Mouse (Mus musculus) forebrain, embryonic 14.5 days (tissue): ENCODE data around the gene Ctrc. TPM values are rescaled to one million over a fixed set of nuclear protein-coding genes. Genes with fewer than 3 reads are reported as not detected.

Source experiments
- ATAC-seq: fragments of 200-750 bp; cut with Nextera tagmentation; 2 replicates; pipeline ENCODE4 v1.8.0; 2017; ENCODE audit warnings: mild to moderate bottlenecking, moderate library complexity
- DNase-seq: peaks from one replicate; pipeline ENCODE4 v3.0.0-alpha.2; 2015; ENCODE audit warnings: low spot score
- H3K27ac ChIP-seq: fragments of 300-500 bp; sonication (generic); 2 replicates; pipeline ENCODE4 v1.5.1; 2014; ENCODE audit warnings: low read depth, mild to moderate bottlenecking, control low read depth, low read length, moderate library complexity
- H3K27me3 ChIP-seq: fragments of 300-500 bp; sonication (generic); replicated peaks from 2 replicates; pipeline ENCODE4 v1.6.1; 2014; ENCODE audit warnings: low read length, control low read depth, mixed read lengths; ENCODE audit not compliant: control insufficient read depth, insufficient read depth
- H3K36me3 ChIP-seq: fragments of 300-500 bp; sonication (generic); 2 replicates; pipeline ENCODE4 v1.6.1; 2014; ENCODE audit warnings: low read length, control low read depth; ENCODE audit not compliant: control insufficient read depth, insufficient read depth
- H3K4me1 ChIP-seq: fragments of 300-500 bp; sonication (generic); 2 replicates; pipeline ENCODE4 v1.6.1; 2014; ENCODE audit warnings: antibody characterized with exemption, low read length, control low read depth; ENCODE audit not compliant: control insufficient read depth, insufficient read depth
- H3K4me2 ChIP-seq: fragments of 300-500 bp; sonication (generic); 2 replicates; pipeline ENCODE4 v1.6.1; 2014; ENCODE audit warnings: mild to moderate bottlenecking, control low read depth, low read length
- H3K4me3 ChIP-seq: fragments of 300-500 bp; sonication (generic); 2 replicates; pipeline ENCODE4 v1.5.1; 2014; ENCODE audit warnings: low read depth, low read length, control low read depth
- H3K9ac ChIP-seq: fragments of 300-500 bp; sonication (generic); 2 replicates; pipeline ENCODE4 v1.6.1; 2014; ENCODE audit warnings: mild to moderate bottlenecking, low read length, control low read depth, moderate library complexity
- H3K9me3 ChIP-seq: fragments of 300-500 bp; sonication (generic); replicated peaks from 2 replicates; pipeline ENCODE4 v1.6.1; 2016; ENCODE audit warnings: low read length, control low read depth, mixed read lengths; ENCODE audit not compliant: control insufficient read depth
- WGBS: fragments of 180-500 bp; shearing (Covaris S2); extraction: QIAGEN DNeasy Blood & Tissue Kit; methylation state at CpG from one replicate; pipeline ENCODE4 v1.1.7; 2014; 5-methylcytosine and 5-hydroxymethylcytosine counted together
- polyA plus RNA-seq: library from polyadenylated mRNA; unstranded; fragments of >200 nt; fragmentation: Nextera tagmentation; extraction: Ambion mirVana; gene quantifications from 2 replicates; pipeline ENCODE4 v1.2.1, GENCODE M21; 2014

Gene Ctrc
- polyA plus RNA-seq, 1 experiment from 2014 or later: not detected

GRCm38 (mm10) chr4:141879074-141879473 lies 32.9 kb upstream of the Ctrc start:
- no peaks in the 10 kb centered on the region for H3K36me3 ChIP-seq

GRCm38 (mm10) chr4:141878621-141879020 lies 32.5 kb upstream of the Ctrc start:
- Histone ChIP-seq H3K9ac (no peak overlapping the region), H3K9me3 (no peaks in the 10 kb centered on the region), H3K36me3 (no peaks in the 10 kb centered on the region), H3K4me3 (no peak overlapping the region), H3K4me2 (no peak overlapping the region), H3K27me3 (no peaks in the 10 kb centered on the region), H3K27ac (no peak overlapping the region), H3K4me1 (peaks cover 11% of the 10 kb centered on the region)
- ATAC-seq (no peak), DNase-seq (no peak)
- WGBS: 77% methylated on average over 7 of the region's 7 CpGs

More at GRCm38 (mm10) chr4:141879074-141879473, 32.9 kb upstream of the Ctrc start:
- no peak for DNase-seq
- Histone ChIP-seq H3K27ac (no peak overlapping the region), H3K9me3 (no peaks in the 10 kb centered on the region), H3K4me1 (peaks cover 6% of the 10 kb centered on the region), H3K27me3 (no peaks in the 10 kb centered on the region), H3K4me3 (no peak overlapping the region), H3K4me2 (no peak overlapping the region), H3K9ac (no peak overlapping the region)
- no peak for ATAC-seq
- 81% methylated on average over 4 of the region's 4 CpGs for WGBS

- Histone ChIP-seq H3K27me3 (no peaks in the 10 kb centered on the region), H3K9ac (peak overlapping the region; percentile 83), H3K4me1 (peaks cover 34% of the 10 kb centered on the region), H3K4me3 (peak overlapping the region; percentile 75), H3K27ac (peak overlapping the region; percentile 33; the same call in 1 of the 2 replicates), H3K36me3 (no peaks in the 10 kb centered on the region), H3K9me3 (no peaks in the 10 kb centered on the region), H3K4me2 (peak overlapping the region; percentile 97)
- DNase-seq (no peak), ATAC-seq (no peak; the same call in 1 of the 2 replicates)
- WGBS: 16% methylated on average over 8 of the region's 8 CpGs
Observed at GRCm38 (mm10) chr4:141875481-141876108, 29.4 kb upstream of the Ctrc start.

GRCm38 (mm10) chr4:141874601-141875460 lies 28.7 kb upstream of the Ctrc start, which contains the start of gene Efhd2:
Gene Efhd2, minus strand, starts transcription at chr4:141874920.
- peaks cover 41% of the 10 kb centered on the region for H3K4me1 ChIP-seq
- peak within 1 kb of the TSS; percentile 83 for H3K9ac ChIP-seq
- no peaks in the 10 kb centered on the region for H3K9me3 ChIP-seq
- H3K27ac ChIP-seq: peak within 1 kb of the TSS; percentile 33; the same call in 1 of the 2 replicates
- no peaks in the 10 kb centered on the region for H3K36me3 ChIP-seq
- H3K4me2 ChIP-seq: peak within 1 kb of the TSS; percentile 97
- WGBS: under 1% methylated on average over 70 of the region's 73 CpGs
- ATAC-seq (peak; percentile 92), DNase-seq (peak; percentile 91)
- no peaks in the 10 kb centered on the region for H3K27me3 ChIP-seq
- peak within 1 kb of the TSS; percentile 75 for H3K4me3 ChIP-seq

GRCm38 (mm10) chr4:141874111-141874600 lies 28.0 kb upstream of the Ctrc start:
- Histone ChIP-seq H3K9me3 (no peaks in the 10 kb centered on the region), H3K27me3 (no peaks in the 10 kb centered on the region), H3K4me1 (peaks cover 41% of the 10 kb centered on the region), H3K36me3 (no peaks in the 10 kb centered on the region), H3K4me3 (peak overlapping the region; percentile 75), H3K27ac (0 out of 2 replicates have a peak overlapping the region, but pooled peaks have one; percentile 21), H3K9ac (peak overlapping the region; percentile 83), H3K4me2 (peak overlapping the region; percentile 97)
- no peak for DNase-seq
- ATAC-seq: peak; percentile 9; the same call in 1 of the 2 replicates
- WGBS: under 1% methylated on average over 19 of the region's 19 CpGs

GRCm38 (mm10) chr4:141872977-141873376 lies 26.8 kb upstream of the Ctrc start:
- no peaks in the 10 kb centered on the region for H3K27me3 ChIP-seq
- H3K4me1 ChIP-seq: peaks cover 46% of the 10 kb centered on the region
- no peak for ATAC-seq
- H3K4me3 ChIP-seq: peak overlapping the region; percentile 75
- H3K36me3 ChIP-seq: no peaks in the 10 kb centered on the region
- 86% methylated on average over 9 of the region's 9 CpGs for WGBS
- DNase-seq: no peak
- H3K9me3 ChIP-seq: no peaks in the 10 kb centered on the region
- H3K27ac ChIP-seq: no peak overlapping the region
- peak overlapping the region; percentile 83 for H3K9ac ChIP-seq
- peak overlapping the region; percentile 97 for H3K4me2 ChIP-seq

GRCm38 (mm10) chr4:141871909-141872308 lies 25.8 kb upstream of the Ctrc start:
- 50% methylated on average over 9 of the region's 9 CpGs for WGBS
- H3K4me1 ChIP-seq: peaks cover 57% of the 10 kb centered on the region
- peak overlapping the region; percentile 97 for H3K4me2 ChIP-seq
- no peaks in the 10 kb centered on the region for H3K9me3 ChIP-seq
- H3K4me3 ChIP-seq: peak overlapping the region; percentile 9; the same call in 1 of the 2 replicates
- no peak for ATAC-seq
- H3K9ac ChIP-seq: peak overlapping the region; percentile 83
- no peaks in the 10 kb centered on the region for H3K27me3 ChIP-seq
- peak; percentile 47 for DNase-seq
- no peaks in the 10 kb centered on the region for H3K36me3 ChIP-seq
- H3K27ac ChIP-seq: peak overlapping the region; percentile 66

GRCm38 (mm10) chr4:141871333-141871725 lies 25.2 kb upstream of the Ctrc start:
- WGBS: 85% methylated on average over 3 of the region's 3 CpGs
- Histone ChIP-seq H3K4me1 (peaks cover 59% of the 10 kb centered on the region), H3K27ac (peak overlapping the region; percentile 66; the same call in 1 of the 2 replicates), H3K36me3 (no peaks in the 10 kb centered on the region), H3K27me3 (no peaks in the 10 kb centered on the region), H3K4me3 (no peak overlapping the region), H3K9me3 (no peaks in the 10 kb centered on the region), H3K4me2 (peak overlapping the region; percentile 97; the same call in 1 of the 2 replicates), H3K9ac (no peak overlapping the region; the same call in 1 of the 2 replicates)
- no peak for ATAC-seq
- no peak for DNase-seq
